Mouse (Mus musculus) A20 (cell line): ENCODE results near the gene March11.
A peak's percentile ranks its signal among the peaks of the same experiment; 100 is the strongest.

Experiments used
- DNase-seq: peaks from one replicate; pipeline ENCODE4 v3.0.0-alpha.2; 2011; ENCODE audit warnings: low read depth, low spot score

Gene March11

DNA sequence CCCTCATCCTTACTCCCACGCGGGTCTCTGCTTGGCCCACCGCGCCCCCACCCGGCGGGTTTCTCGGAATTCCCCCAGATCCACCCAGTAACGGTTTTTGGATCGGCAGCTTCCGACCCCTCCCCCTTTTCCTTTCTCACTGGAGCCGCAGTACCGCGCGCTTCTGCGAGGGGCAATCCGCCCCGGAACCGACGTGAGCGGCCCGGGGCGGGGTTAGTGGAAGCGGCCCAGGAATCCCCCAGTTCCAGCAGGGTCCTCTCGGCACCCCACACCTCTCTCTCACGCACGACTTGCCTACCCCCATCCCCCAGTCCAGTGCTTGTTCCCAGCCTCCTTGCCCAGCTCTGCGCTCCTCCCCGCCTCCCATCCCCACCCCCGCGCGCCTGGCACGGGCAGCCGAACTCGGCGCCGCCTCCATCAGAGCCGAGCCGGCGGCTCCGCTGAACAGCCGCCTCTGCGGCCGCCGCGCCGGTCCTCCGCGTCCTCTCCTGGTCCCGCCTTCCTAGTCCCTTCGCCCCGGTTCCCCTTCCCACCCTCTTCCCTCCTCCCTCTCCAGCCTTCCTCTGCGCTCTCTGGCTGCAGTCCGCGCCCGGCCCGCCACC, at the start of gene March11:
Gene March11 (plus strand): TSS at position 420 of the 602 bp plus-strand sequence.
- DNase-seq = no peak

DNA sequence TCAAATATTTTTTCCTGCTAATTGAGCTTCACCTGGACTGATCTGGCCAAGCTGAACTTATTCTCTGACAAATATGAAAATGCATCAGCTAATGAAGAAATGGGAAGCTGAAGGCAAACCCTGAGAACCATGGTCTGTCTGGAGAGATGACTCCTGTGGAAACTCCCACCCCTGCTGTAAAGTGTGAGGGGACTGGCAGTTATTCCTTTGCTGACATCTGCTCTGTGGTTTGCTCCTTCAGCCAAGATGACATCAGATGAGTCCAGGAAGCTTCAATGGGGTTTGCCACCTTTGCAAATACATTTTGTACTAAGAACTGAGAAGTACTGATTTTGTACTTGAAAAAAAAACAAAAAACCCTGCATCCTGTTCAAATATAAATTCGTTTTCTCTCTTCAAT, 46.5 kb upstream of the March11 start:
- DNase-seq = no peak

DNA sequence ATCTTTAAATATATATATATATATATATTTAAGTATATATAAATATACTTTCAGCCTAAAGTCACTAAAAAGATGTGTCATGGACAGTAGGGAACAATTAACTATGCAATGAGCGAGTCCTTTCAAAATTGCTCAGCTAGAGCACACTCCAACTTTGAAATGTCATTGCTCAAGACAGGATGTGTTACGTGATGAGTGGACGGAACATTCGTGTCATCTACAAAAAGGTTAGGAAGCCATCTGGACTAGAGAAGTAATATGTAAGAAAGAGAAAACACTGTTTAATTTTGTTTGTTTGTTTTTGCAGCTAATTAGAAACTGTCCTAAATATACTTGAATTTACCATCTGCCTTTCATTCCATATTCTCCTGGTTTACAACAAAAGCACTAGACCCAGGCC, 39.3 kb upstream of the March11 start:
- DNase-seq = no peak

DNA sequence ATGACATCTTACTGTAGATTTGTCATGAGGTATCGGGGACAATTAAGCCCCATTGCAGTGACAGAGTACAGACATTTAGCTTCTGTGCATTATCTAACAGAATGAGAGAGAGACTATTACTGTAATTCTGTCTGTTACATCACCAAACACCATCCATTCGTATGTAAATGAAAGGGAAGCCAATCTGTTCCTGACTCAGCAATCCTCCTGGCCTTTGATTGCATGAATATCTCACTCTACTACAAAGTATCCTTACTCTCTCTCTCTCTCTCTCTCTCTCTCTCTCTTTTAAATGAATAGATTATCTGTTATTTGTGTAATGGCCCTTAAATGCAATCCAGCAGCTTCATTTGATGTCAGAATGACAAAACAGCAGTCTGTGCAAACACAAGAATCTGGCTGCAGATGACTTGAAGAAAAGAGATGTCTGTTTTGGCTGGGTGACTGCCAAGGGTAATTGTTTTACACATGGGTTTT, 32.8 kb upstream of the March11 start:
- DNase-seq = no peak

DNA sequence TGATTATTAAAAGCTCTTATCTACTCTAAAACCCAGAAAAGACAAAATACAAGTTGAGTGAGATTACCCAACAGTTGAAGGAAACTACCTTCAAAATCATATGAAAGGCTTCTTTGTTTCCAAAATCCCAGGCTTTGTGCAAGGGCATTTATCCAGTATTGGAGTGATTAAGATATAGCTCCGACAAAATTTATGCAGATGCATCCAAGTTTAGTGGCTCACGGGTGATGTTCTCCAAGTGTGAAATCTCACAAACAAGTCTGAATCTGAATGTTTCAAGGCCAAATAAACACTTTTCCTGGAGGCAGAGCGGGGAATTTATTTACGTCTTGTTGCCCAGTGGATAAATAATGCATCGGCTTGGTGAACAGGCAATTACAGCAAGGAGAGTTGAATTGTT, 32.2 kb upstream of the March11 start:
- no peak for DNase-seq

DNA sequence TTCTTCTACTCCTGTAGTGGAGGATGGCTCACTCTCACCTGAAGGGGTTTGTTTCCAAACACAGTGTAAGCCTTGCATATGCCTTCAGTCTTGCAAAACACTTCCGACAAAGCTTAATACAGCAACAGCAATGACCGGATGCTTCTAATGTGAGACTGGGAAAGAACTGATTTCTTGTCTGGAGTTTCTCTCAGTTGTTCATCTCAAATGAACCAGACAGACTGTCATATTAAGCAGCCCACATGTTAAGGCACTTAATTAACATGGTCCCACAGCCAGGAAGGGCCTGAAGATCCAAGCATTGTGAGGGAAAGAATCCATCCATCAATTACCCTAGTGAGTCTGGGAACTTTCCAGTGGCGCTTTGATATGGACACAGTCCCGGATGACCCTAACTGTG, 17.0 kb upstream of the March11 start:
- no peak for DNase-seq

DNA sequence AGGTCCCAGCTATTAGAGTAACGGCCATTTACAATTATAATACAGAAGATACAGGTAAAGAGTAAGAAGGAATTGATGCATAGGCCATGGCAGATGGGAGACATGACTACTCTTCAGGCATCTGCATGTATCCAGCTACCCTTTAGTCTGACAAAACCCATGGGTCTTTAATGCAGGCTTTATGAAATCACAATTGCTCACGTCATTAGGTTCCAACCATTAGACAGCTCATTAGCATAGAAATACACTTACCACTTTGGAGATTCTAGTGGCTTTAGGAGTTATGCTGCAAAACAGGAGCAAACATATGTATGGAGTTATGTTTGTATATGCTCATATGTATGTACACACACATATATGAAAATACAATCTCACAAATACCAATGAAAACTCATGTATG, 16.0 kb upstream of the March11 start:
- no peak for DNase-seq

DNA sequence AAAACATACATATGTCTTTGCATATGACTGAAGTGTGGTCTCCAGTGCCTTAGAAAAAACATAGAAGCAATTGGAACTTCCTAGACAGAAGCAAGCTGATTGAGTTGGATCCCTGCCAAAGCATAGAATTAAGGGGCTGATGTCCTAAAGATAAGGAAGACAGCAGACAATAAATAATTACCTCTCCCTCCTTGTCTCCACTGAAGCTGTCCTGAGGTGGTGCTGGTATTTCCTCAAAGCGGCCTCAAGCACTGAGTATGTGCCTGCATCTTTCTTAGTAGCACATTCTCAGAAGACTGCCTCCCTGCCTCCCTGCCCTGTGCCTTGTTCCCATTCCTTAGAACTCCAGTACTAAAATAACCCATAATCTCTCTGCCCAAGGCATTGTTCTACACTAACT, 15.6 kb upstream of the March11 start:
- no peak for DNase-seq

DNA sequence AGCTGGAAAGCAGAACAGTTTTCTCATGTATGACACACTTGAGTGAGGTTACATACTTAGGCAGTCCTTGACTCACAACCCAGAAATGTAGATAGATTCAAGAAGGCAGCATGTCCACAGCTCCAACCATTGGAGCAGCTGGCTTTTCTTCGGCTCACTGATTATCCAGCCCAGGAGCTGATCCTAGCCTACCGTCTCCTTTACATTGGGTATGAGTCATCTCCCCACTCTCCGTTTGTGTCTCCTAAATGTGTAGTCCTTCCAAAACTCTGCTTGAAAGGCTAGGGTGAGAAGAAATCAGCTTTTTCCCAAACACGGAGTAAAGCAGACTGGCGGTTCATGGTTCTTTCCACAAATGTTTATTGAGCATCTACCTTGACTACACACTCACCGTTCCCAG, 10.2 kb upstream of the March11 start:
- DNase-seq = no peak

DNA sequence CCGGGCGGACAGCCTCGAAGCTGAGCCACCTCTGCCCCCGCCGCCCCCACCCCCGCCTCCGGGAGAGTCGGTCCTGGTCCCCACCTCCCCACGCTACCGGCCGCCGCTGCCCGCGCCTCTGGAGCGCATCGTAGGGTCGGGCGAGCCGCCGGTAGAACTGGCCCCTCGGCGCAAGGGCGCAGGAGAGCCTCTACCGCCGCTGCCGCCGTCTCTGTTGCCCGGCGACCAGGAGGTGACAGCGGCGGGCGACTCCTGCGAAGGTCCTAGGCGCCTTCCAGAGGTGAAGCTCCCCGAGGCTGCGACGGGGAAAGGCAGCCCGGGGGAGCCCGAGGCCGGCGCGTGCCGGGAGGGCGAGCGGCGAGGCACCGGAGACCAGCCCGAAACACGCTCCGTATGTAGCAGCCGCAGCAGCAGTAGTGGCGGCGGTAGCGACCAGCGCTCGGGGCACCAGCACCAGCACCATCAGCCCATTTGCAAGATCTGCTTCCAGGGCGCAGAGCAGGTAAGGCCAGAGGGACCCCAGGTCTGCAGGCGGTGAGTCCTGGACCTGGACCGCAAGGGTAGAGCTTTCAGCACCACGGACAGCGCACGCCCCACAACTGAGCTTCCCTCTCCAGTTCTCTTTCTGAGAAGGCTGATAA, 563 bp downstream of the March11 start:
- no peak for DNase-seq

DNA sequence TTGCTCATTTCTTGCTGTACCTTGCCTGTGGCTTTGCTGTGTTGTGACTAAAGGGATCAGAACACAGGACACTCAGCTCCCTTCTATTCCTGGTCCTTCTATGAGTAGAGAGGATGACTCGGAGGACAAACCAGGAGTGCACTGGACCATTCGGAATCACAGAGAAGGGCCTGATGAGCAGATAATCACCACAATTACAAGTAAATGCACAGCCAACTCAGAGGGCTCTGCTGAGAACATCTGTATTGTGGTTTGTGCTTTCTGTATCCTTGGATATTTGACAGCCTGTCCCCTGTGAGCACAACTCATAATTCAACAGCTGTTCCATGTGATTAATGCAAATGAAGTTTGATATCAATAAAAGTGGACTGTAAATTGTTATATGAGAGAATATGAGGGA, 11.0 kb downstream of the March11 start:
- DNase-seq = no peak

DNA sequence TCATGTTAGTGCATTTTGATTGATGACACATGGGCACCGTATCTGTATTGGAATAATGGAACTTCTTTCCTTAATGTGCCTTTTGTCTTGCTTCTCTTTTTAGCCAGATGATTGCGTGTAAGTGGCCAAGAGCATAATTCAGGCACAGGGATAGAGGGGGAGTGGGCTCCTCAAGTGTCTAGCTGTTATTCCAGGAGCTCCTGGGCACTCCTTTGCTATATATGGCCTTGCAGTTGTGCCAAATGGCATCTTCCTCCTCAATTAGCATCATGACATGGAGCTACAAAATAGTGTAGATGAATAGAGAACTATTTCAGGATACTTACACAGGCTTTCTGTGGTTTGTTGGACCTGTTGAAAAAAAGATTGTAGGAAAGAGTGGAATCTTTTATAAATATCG, 11.6 kb downstream of the March11 start:
- no peak for DNase-seq

DNA sequence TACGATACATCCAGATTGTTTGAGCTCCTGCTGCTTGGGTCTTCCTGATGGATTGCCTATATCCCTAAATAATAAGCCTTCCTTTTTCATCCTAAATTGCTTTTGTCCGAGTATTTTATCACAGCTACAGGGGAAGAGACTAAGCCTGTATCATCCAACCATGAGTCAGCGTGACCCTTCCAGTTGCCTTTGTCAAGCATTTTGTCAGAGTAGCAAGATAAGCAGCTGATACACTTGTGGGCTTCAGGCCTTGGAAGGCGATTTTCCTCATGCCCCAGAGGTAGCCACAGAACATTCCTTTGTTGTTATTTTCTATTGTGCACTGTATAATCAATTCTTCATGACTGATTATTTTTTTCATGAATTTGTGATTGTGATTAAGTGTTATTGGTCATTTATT, 14.0 kb downstream of the March11 start:
- no peak for DNase-seq

DNA sequence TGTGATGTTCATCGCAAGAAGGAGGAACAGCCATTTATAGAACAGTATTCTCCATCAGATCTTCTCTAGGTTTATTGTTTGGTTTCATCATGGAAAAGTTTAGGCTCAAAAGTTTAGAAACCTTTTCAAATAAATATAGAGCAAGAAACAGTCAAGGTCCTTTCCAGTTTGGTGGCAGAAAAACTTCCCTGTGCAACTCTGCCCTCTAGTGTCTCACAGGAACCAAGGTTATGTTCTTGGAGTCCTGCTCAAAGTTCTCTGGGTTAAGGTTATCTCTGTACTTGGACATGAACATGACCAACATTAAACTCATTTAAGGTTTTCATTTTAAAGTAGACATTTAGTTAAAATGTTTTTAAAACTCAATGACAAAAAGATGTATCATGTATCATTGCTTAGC, 18.3 kb downstream of the March11 start:
- peak; percentile 26 for DNase-seq

DNA sequence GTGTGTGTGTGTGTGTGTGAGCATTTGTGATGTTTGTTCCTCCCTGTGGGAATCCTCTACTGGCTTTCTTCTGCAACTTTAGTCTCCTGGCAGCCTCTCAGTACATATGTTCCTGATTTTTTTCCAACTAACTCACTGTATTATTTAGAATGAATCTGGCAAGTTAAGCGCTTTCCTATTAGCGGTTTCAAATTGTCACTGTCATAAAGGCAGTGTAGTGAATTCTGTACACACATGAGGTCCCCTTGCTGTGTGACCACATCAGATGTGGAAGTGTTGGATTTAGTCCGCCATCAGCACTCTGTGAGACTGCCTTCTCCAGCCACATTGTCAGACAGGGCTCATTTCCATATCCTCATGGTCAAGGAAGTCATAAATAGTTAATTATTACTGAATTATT, 26.9 kb downstream of the March11 start:
- no peak for DNase-seq

DNA sequence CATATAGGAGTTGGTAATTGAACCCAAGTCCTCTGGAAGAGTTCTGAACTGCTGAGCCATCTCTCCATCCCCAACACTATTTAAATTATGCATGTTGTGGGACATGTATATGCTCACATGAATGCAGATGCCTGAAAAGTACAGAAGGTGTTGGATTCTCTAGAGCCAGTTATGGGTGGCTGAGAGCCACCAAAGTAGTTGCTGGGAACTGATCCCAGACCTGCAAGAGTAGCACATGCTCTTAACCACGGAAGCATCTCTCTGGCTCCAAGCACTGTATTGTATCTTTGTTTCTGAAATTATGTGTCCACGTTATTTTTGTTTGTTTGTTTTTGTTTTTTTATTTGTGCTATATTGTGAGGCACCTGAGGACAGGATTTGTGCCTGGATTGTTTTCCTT, 28.9 kb downstream of the March11 start:
- no peak for DNase-seq

DNA sequence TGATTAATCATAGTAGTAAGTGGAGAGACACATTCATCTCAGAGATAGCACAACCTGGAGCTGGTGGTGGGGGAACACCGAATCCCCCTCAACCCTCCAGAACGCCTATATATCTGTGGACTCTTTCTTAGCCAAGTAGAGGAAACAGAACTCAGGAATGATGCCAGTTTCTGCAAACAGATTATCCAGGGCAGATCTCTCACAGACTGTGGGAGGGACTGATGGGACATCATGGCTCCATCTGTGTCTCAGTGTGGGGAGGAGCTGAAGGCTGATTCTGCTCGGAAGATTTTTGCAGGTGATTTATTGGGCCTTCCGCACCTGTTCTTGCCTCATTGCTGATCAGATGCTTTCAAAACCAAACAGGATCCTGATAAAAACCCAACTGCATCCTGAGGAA, 29.5 kb downstream of the March11 start:
- DNase-seq = no peak

DNA sequence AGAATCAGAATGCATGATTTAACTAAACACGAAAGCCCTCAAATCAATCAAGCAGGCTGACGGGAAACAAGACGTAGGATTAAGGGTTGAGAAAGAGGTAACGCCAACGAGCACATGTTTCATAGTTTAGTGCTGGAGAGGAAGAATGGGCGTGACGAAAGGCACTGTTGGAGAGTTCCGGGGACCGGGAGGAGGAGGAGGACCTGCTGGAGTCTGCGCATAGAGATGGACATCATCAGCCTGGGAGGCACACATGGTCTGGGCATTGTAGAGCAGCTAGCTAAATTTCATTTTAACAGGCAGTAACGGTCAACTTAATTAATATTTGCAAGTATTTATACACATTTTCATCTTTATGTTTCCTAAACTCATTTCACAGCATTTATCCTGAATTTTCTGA, 31.6 kb downstream of the March11 start:
- DNase-seq = no peak

DNA sequence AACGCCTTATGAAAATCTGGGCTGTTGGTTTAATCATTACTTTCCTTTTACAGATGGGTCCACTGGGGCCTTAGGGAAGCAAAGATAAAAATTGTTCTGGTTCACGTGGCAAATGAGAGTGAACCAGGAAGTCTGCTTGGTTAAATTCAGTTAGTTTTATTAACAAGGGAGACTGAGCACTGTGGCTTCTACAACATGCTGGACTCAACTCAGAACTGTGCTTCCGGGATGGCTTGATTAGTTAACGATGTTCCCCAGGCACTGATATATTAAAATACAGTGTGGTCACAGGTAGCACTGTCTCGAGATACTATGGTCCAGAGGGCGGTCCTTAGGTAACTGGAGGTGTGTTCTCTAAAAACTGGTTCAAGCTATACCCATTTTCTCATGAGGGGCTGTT, 32.1 kb downstream of the March11 start:
- no peak for DNase-seq

DNA sequence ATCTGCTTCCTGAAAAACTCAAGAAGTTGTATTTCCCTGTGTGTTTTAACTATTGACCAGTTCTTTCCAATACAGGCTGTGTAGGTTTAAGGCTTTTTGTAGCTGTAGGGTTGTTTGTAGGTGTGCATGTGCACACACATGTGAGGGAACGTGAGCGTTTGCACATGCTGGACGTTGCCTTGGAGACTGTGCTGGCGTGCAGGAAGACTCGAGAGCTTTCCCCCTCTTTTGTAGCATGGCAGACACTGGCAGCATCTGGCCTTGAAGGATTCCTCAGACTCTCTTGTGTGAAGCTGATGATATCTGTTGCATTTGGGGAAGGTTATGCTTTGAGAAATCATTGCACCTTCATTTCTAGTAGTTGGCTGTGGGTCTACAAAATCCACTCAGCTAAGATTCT, 35.5 kb downstream of the March11 start:
- no peak for DNase-seq

DNA sequence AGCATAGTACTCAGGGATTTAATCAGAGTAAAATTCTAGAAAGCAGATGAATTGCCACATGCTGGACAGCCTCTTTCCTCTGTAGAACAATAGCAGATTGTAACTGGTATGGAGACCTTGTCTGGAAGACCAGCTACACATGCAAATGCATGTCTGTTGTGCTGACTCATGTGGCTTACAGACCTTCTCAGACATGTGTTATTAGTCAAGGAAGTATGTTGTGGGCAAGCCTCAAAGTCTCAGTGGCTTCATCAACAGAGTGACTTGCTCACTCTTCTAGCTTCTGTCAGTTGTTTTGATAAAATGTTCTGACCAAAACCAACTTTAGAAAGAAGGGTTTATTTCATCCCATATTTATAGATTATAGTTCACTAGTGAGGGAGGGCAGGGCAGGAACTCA, 44.8 kb downstream of the March11 start:
- no peak for DNase-seq

DNA sequence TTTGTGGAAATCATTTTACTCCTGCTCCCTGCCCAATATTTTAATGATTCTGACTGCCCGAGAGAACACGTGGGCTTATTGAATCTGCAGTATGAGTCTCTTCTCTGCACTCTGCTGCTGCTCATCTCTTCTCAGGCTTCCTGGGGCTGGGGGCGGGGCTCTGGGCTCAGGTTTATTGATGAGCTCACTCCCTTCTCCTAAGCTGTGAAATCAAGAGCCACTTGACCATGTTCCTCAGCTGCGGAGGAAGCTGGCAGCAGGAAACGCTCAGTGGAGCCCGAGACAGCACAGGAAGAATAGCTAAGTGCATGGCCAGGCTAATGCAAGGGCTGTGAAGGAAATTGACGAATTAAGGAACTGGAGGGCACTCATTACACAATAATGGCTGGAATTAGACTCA, 56.5 kb downstream of the March11 start:
- no peak for DNase-seq

DNA sequence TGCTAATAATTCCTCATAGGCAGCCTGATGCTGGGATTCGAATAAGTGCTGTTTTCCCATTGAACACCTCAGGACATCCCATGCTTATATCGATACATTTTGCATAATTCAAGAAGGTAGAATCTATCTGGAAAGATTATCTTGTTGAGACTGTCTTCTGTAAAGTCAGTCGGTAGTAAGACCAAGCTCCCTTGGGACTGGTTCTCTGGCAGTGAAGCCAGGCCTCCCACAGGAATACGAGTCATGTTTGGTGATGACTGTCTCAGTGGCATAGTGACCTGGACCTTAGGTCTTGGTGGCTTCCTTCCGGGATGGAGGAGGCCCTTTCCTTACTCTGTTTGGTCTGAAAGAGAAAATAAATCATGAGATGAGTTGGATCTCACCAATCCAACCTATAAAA, 57.7 kb downstream of the March11 start:
- DNase-seq = no peak

DNA sequence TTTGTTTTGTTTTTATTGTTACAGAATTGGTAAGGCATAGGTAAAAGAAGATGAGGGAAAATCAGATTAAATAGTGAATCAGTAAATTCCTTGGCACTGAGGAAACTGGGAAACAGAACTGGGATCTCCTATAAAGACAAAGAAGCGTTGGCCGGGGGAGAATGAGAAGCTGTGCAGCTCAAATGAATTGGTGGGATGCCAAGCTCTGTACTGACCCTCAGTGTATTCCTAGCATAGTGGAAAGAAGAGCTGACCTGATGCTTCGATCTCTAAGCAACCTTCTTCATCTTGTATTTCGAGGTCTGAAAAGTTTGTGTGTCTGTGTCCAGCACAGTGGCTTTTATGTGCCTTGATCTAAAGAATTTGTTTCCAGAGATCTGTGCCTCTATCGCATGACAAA, 64.9 kb downstream of the March11 start:
- DNase-seq = no peak
